In genomic region chr1:82641316-82641987, GRCm38 (mm10) we compare ENCODE assay signal across 8 mouse cellular contexts. TPM values are rescaled to one million over a fixed set of nuclear protein-coding genes. Genes with fewer than 3 reads are reported as not detected.
DNase-seq lines count a peak whose midpoint lies in the region; ATAC-seq and TF ChIP-seq lines count a peak whose summit lies in the region.

No protein-coding gene starts in this region.

- H3K27ac ChIP-seq in embryonic facial prominence, embryonic 10.5 days (replicated peaks): no peak overlapping the region
- H3K27ac ChIP-seq in heart, adult 2 months: no peak overlapping the region
- no peak overlapping the region for H3K27ac ChIP-seq in kidney, embryonic 16.5 days (ENCODE audit: low read length)
- no peak overlapping the region for H3K27ac ChIP-seq in stomach, embryonic 15.5 days

- TF ChIP-seq POLR2A in heart, adult 2 months (IDR thresholded peaks at IDR 0.05; ENCODE audit: insufficient read depth, low read depth, low read length): no peak

- no peak; the same call in 1 of the 2 replicates for TF ChIP-seq CTCF in heart, adult 2 months (IDR thresholded peaks at IDR 0.05)

- H3K4me2 ChIP-seq in kidney, embryonic 16.5 days (replicated peaks; ENCODE audit: low read depth, low read length): peak overlapping the region; percentile 58
- peak overlapping the region; percentile 53 for H3K4me2 ChIP-seq in stomach, embryonic 15.5 days

- TF ChIP-seq EP300 in heart, adult 2 months (IDR thresholded peaks at IDR 0.05; ENCODE audit: insufficient read depth, low read depth, low read length): peak; percentile 72; the same call in 1 of the 2 replicates

- ATAC-seq in kidney, embryonic 16.5 days (ENCODE audit: low FRiP score, low TSS enrichment): peak; percentile 59
- peak; percentile 22; the same call in 1 of the 2 replicates for ATAC-seq in stomach, embryonic 15.5 days (ENCODE audit: insufficient read depth, low FRiP score, low read depth)

- intact Hi-C loops in heart, adult 2 months (cut with DNase I): loop anchor here (1.0 to 5.0 kb wide), 3 partner anchors 70 to 1331 kb away; no protein-coding TSS in a partner anchor

- peak overlapping the region; percentile 44 for H3K4me3 ChIP-seq in embryonic facial prominence, embryonic 10.5 days
- peak overlapping the region; percentile 36 for H3K4me3 ChIP-seq in heart, adult 2 months
- peak overlapping the region; percentile 41 for H3K4me3 ChIP-seq in kidney, embryonic 16.5 days (ENCODE audit: low read length)
- peak overlapping the region; percentile 29 for H3K4me3 ChIP-seq in stomach, embryonic 15.5 days (replicated peaks)

- H3K79me2 ChIP-seq in heart, adult 2 months (replicated peaks; ENCODE audit: control insufficient read depth, insufficient read depth, low read length): no peaks in the 10 kb centered on the region

- no peaks in the 10 kb centered on the region for H3K4me1 ChIP-seq in embryonic facial prominence, embryonic 10.5 days
- peaks cover 3% of the 10 kb centered on the region; the same call in 1 of the 2 replicates for H3K4me1 ChIP-seq in heart, adult 2 months (ENCODE audit: control insufficient read depth, insufficient read depth, low read length)
- H3K4me1 ChIP-seq in kidney, embryonic 16.5 days (ENCODE audit: insufficient read depth, low read length): peaks cover 5% of the 10 kb centered on the region; the same call in 1 of the 2 replicates
- no peaks in the 10 kb centered on the region for H3K4me1 ChIP-seq in stomach, embryonic 15.5 days

- H3K9ac ChIP-seq in heart, adult 2 months (ENCODE audit: low read depth, low read length): no peak overlapping the region
- no peak overlapping the region for H3K9ac ChIP-seq in kidney, embryonic 16.5 days (replicated peaks; ENCODE audit: low read length)
- no peak overlapping the region for H3K9ac ChIP-seq in stomach, embryonic 15.5 days

- no peaks in the 10 kb centered on the region for H3K9me3 ChIP-seq in embryonic facial prominence, embryonic 10.5 days
- H3K9me3 ChIP-seq in kidney, embryonic 16.5 days (ENCODE audit: low read length): no peaks in the 10 kb centered on the region
- no peaks in the 10 kb centered on the region for H3K9me3 ChIP-seq in stomach, embryonic 15.5 days

- DNase-seq in 3T3-L1 (ENCODE audit: low read depth, low spot score): peak; percentile 69
- DNase-seq in adrenal gland, postnatal 10 days: peak; percentile 90
- DNase-seq in embryonic facial prominence, embryonic 10.5 days (ENCODE audit: low spot score): peak; percentile 80
- DNase-seq in heart, adult 2 months: peak; percentile 53 to 83
- DNase-seq in liver: peak; percentile 83
- peak; percentile 3 to 21 for DNase-seq in natural killer cell, adult 2 months (ENCODE audit: low spot score in 2 of 2)

- no peaks in the 10 kb centered on the region for H3K36me3 ChIP-seq in embryonic facial prominence, embryonic 10.5 days (replicated peaks)
- H3K36me3 ChIP-seq in heart, adult 2 months (ENCODE audit: control insufficient read depth, insufficient read depth, low read length): no peaks in the 10 kb centered on the region
- H3K36me3 ChIP-seq in kidney, embryonic 16.5 days (ENCODE audit: insufficient read depth, low read length): no peaks in the 10 kb centered on the region
- no peaks in the 10 kb centered on the region for H3K36me3 ChIP-seq in stomach, embryonic 15.5 days

- H3K27me3 ChIP-seq in embryonic facial prominence, embryonic 10.5 days (replicated peaks; ENCODE audit: low read depth, poor library complexity, severe bottlenecking): no peaks in the 10 kb centered on the region
- no peaks in the 10 kb centered on the region for H3K27me3 ChIP-seq in heart, adult 2 months (ENCODE audit: control insufficient read depth, insufficient read depth, low read length)
- H3K27me3 ChIP-seq in kidney, embryonic 16.5 days (ENCODE audit: insufficient read depth, low read length): no peaks in the 10 kb centered on the region
- H3K27me3 ChIP-seq in stomach, embryonic 15.5 days (replicated peaks): no peaks in the 10 kb centered on the region

- WGBS in embryonic facial prominence, embryonic 10.5 days: 40% methylated on average over 18 of the region's 18 CpGs
- 36% methylated on average over 18 of the region's 18 CpGs for WGBS in heart, adult 2 months
- WGBS in kidney, embryonic 16.5 days: 28% methylated on average over 18 of the region's 18 CpGs
- 20% methylated on average over 18 of the region's 18 CpGs for WGBS in stomach, embryonic 15.5 days

RNA-seq across cellular contexts. Expression of gene Col4a3, which starts 54.7 kb away (rescaled TPM):
- total RNA-seq in adrenal gland, postnatal 10 days (2021): 1 to 10 TPM; 2.0 to 2.1 TPM
- 0.08 and 0.12 TPM in 2 replicates for polyA plus RNA-seq in embryonic facial prominence, embryonic 10.5 days (2016; fragmentation: Nextera tagmentation; extraction: Ambion mirVana)
- 1 to 10 TPM; 1.3 to 1.8 TPM for total RNA-seq in heart, adult 2 months (2021)
- polyA plus RNA-seq in heart, adult 2 months (2012; rRNA removed): 3.3 TPM in 2 replicates
- 4.1 and 4.8 TPM in 2 replicates for polyA plus RNA-seq in kidney, embryonic 16.5 days (2015; fragmentation: Nextera tagmentation; extraction: Ambion mirVana)
- 0.36 and 0.42 TPM in 2 replicates for polyA plus RNA-seq in stomach, embryonic 15.5 days (2015; fragmentation: Nextera tagmentation; extraction: Ambion mirVana)

RNA-seq across cellular contexts. Expression of gene Col4a4, which starts 54.8 kb away (rescaled TPM):
- 1 to 10 TPM; 6.9 to 7.0 TPM for total RNA-seq in adrenal gland, postnatal 10 days (2021)
- 0.03 and 0.06 TPM in 2 replicates for polyA plus RNA-seq in embryonic facial prominence, embryonic 10.5 days (2016; fragmentation: Nextera tagmentation; extraction: Ambion mirVana)
- total RNA-seq in heart, adult 2 months (2021): 1 to 10 TPM; 3.7 to 5.0 TPM
- 2.2 and 3.1 TPM in 2 replicates for polyA plus RNA-seq in heart, adult 2 months (2012; rRNA removed)
- polyA plus RNA-seq in kidney, embryonic 16.5 days (2015; fragmentation: Nextera tagmentation; extraction: Ambion mirVana): 4.3 and 4.9 TPM in 2 replicates
- 0.64 and 0.66 TPM in 2 replicates for polyA plus RNA-seq in stomach, embryonic 15.5 days (2015; fragmentation: Nextera tagmentation; extraction: Ambion mirVana)

Comparison
In these comparisons a context has a peak if more than half of its experiments do, and no peak if none do; other contexts are left out.
1. DNase-seq: peak in every context shown above with its lines; median percentile 90 in adrenal gland, postnatal 10 days; 83 in liver; 80 in embryonic facial prominence, embryonic 10.5 days; 69 in 3T3-L1; 68 in heart, adult 2 months; 12 in natural killer cell, adult 2 months.